Mouse (Mus musculus) left cerebral cortex, adult 11 months (tissue): ENCODE measurements at regions not wholly inside any gene's neighbourhood (a gene's known extent, or its start where the extent isn't known, plus 50 kb on each side); places are given as distances from the start of the nearest gene placed in this dataset.

Experiments used
- DNase-seq: peaks from one replicate; pipeline ENCODE4 v3.0.0; 2022; ENCODE audit warnings: low spot score

DNA sequence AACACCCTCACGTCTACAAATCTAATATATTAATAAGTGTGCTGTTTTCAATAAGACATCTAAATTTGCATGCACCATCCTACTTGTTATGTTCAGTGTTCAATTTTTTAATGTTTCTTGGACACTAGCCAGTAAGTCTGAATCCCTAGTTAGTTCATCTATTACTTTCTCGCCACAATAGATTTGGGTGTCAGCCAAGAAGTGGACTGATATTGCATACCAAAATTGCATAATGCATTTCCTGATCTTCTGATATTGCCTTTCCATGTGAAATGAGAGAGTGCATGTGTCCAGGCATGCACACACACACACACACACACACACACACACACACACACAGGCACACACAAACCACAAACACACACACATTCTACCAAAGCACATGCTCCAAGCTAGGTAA is 874.9 kb downstream of the 5730522E02Rik start:
- no peak for DNase-seq

GRCm38 (mm10) chr11:25330696-25331095 is 879.9 kb downstream of the 5730522E02Rik start:
- no peak for DNase-seq

- DNase-seq = no peak
Observed at GRCm38 (mm10) chr11:25322426-25322825, 888.1 kb downstream of the 5730522E02Rik start.

GRCm38 (mm10) chr11:25321494-25321893 is 889.1 kb downstream of the 5730522E02Rik start:
- DNase-seq = no peak

DNA sequence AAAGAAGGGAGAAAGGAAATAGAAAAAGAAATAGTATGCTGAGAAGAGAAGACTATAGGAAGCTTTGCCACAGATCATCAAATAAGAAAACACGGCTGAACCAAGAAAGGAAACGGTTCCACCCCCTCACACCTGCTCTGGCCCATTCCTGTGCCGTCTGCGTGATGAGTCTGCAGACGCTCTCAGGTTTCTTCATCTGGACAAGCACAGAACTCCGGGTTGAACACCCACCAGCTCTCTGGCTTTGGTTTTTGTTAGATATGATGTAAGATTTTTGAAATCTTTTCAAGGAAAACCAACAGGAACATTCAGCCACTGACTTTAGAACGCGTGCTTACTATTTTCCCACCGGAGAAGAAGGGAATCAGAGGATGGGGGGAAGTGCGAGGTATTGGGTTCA is 895.9 kb downstream of the 5730522E02Rik start:
- peak; percentile 50 for DNase-seq

GRCm38 (mm10) chr11:25313879-25314278 is 896.7 kb downstream of the 5730522E02Rik start:
- no peak for DNase-seq

DNA sequence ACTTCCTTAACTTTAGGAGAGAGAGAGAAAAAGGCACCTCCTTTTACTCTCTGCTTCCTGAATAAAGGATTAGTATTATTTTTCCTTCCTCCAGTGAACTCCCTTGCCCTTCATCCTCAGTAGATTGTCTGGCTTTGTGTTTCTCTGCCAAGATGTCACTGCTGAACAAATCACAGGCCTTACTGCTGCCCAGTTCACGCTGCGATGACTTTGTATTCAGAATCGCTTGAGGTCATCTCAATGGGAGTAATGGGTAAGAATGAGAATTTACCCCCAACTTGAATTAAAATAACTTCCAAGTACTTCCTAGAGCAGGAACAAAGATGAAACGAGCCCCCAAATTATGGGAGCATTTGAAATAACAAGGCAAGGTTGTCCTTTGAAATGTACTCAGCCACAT is 897.3 kb downstream of the 5730522E02Rik start:
- DNase-seq = no peak

DNA sequence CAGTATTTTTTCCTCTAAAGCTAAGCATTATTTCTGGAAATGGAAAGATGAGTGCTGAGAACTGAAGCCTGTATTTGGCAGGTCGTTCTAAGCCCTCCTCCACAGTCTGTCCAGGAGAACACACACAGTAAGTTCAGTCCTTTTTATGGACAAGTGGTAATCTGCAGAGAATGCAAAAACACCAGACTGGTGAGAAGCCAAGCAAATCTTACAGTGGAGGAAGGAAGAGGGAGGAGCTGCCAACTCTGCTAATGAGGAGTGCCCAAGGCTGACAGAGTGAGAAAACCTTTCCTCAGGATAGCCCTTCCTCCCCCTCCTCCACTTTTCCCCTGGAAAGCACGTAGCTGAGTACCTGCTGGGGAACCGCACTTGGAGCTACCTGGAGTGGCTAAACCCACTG is 899.8 kb downstream of the 5730522E02Rik start:
- peak; percentile 7 for DNase-seq

DNA sequence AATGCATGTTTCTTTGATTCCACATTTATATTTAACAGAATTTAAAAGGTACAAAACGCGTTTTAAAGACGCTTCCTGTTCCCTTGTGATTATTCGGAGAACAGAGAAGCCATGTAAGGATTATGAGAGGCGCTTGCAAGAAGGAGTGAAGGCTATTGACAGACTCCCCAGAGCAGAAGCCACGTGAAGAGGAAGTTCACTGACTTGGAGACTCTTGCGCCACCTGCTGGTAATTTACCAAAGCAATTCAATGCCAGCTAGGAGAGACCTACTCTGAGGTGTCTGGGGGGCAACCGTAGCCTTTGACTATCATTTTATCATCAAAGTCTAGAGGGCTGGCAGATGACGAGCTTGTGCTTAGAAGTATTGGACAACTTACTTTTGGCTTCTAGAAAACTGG is 909.4 kb downstream of the 5730522E02Rik start:
- DNase-seq = peak; percentile 50

GRCm38 (mm10) chr11:25288346-25288745 is 922.2 kb downstream of the 5730522E02Rik start:
- DNase-seq = no peak

DNA sequence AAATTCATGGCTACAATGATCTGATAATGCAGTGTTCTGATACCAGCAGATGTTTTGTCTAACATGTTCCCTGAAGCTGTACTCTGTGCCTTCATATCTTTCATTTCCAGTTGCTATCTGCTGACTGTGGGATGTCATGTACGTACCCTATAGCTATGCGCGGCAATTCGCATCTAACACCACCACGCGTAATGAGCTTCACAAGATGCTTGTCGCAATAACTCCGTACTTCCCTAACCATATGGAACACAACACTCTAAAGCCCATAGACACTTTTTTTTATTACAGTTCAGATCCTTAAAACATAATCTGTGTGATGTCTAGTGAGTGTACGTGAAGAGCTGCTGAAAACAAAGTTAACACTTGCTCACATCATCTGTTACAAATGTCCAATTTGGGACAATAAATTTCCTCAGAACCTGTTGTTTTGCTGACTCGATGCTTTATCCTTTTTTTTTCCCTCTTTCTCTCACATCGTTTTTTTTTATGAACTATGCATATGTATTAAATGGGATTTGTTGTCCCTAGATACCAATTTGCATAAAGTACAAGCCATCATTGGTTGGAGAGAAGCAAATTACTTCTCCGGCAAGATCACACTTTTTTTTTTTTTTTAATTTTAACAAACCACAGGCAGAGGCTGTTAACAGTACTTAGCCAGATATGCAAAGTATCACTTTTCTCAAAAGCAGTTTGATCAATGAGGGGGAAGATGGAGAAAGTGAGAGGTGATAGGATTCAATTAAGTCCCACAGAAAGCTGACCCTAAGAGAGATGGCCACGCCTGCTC is 922.9 kb downstream of the 5730522E02Rik start:
- no peak for DNase-seq

DNA sequence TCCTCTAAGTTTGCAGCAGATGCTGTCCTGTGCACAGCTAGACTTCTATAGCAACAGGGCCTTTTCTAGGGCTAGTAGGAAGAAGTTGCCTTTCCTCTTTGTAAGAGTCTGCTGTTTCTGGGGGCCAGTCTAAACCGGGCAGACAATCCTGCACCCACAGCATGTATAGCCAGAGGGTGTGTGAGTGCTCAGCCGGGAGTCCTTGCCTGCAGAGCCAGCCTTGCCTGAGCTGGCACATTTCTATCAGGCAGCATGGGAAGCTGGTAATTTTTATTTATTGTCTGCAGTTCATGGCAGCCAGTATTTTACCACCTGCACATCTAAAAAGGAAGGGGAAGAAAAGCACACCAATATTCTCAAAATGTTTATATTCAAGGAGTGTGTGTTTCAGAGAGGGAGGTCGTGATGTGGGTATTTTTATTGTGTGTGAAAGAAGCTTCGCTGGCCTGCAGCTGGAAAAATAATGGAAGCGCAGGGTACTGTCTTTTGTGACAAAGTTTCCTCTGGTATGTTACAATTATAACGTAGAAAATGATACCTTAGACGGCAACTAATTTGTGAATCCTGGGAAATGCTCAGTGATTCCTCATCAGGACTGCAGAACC is 940.5 kb downstream of the 5730522E02Rik start:
- no peak for DNase-seq

- DNase-seq = no peak
Observed at GRCm38 (mm10) chr11:25262906-25263305, 947.7 kb downstream of the 5730522E02Rik start.

DNA sequence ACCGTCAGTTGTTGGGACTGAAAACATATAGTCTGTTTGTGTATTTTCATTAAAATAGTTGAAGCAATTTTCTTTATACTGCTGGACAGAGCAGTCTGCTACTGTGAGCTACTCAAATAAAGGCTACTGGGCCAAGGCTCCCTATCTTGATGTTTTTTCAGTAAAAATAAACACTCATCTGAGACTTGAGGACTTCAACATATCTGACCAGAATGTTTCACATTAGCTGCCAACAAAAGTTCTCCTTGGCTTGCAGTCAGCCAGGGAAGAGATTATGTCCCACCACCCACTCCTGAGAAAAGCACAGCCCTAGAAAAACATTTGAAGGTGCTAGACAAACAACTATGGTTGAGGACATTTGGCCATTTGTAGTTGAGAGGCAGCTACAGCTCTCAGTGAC is 950.9 kb downstream of the 5730522E02Rik start:
- no peak for DNase-seq

GRCm38 (mm10) chr11:25233360-25233890 is 977.1 kb downstream of the 5730522E02Rik start:
- peak; percentile 36 for DNase-seq
